Mouse (Mus musculus) cerebellum, adult 9-11 months (tissue): ENCODE results near the gene Ptger4.

ENCODE experiments used
- DNase-seq: peaks from one replicate; pipeline ENCODE4 v3.0.0; 2022

Gene Ptger4

DNA sequence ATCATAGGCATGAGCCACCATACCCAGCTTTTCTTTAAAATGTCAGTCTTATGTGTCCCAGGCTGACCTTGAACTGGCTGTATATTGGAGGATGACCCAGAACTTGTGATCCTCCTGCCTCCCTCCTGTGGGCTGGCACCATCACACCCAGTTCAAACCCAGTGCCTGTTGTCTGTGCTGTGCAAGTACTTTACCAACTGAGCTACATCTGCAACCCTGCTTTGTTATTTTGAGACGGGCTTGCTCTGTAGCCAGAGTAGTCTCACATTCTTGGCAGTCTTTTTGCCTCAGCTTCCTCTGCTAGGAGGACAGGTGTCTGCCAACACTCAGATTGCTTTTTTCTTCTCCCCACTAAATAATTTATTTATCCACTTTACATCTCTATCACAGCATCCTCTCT is 86.6 kb downstream of the Ptger4 start:
- no peak for DNase-seq
